Mouse (Mus musculus): Measurements from ENCODE around the gene Dnajc17. TPM values are rescaled to one million over a fixed set of nuclear protein-coding genes. Genes with fewer than 3 reads are reported as not detected.

The Dnajc17 gene
- 14.5 and 16.4 TPM in 2 replicates for polyA plus RNA-seq (2015; fragmentation: Nextera tagmentation; extraction: Ambion mirVana)

GRCm38 (mm10) chr2:119208344-119209175 is at the start of gene Dnajc17, which contains the start of gene Zfyve19:
Dnajc17 (minus strand) TSS chr2:119208795.
Zfyve19 (plus strand) TSS chr2:119208617.

DNA sequence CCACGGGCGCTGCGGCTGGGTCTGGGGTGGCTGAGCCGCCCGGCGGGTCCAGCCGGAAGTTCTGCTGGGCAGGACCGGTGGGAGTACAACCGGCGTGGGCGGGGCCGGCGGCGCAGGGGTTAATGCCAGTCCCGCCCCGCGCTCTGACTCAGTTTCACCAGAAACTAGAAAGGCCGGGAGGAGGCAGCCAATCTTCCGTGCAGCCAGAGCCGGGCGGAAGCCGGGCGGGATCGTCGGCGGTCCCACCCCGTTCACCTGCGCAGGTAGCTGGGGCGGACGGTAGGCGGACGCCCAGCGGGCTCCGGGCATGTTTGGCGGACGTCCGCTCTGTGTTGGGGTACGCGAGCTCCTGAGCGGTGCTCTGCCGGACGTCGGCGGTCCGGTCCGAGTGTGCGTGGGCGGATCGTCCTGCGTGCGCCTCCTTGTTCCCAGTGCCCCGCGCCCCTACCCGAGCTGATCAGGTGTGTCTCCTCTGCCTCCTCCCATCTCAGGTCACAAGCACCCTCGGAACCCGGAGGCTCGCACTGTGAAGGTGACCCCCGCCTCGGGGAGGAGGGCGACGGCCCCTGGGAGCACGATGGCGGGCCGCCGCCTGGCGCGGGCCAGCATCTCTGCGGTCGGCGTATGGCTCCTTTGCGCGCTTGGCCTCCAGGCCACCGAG is 28.7 kb upstream of the Dnajc17 start, which contains the start of gene Spint1:
Gene Spint1, plus strand, starts transcription at position 153 of the 661 bp plus-strand sequence.

DNA sequence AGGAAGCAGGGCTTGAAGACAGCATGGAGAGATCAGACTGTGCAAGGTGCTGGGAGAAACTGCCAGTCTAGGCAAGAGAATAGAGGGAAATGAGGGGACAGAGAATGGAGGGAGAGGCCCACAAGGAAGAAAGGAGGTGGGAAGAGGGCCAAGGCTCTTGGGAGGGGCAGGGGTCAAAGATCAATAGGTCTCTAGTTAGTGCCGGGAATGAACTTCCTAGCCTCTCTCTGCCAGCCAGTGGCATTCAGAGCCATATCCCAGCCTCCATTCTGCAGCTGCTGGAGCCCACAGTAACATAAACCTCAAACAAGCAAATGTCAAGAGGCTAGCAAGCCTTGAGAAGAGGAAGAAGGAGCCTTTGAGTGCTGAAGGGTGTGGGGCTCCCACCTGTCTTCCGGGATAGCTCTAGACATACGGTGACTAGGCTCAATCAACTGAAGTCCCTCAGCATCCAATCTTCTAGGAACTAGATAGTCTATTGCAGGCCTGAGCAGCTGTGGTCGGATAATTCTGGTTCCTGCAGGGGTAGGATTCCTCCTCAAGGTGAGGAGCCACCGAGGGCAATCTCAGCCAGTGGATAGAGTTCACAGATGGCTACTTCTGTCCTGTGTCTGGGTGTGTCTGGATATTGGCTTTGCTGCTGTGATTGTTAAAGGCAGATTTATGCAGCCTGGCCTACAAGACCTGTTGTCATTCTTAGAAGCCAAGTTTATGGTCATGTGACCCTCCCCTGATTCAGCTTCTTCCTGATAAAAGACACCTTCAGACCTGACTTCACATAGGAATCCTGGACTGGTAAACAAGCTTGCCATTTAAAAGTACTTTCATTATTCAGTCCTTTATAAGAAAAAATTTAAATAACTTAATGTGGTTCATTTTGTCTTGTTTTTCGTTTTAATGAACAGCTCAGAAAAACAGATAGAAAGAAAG is 21.4 kb upstream of the Dnajc17 start, which contains the start of gene Ppp1r14d:
Gene Ppp1r14d, minus strand, starts transcription at position 132 of the 930 bp plus-strand sequence.

GRCm38 (mm10) chr2:119173991-119174651 is 34.5 kb downstream of the Dnajc17 start, which contains the start of gene Gm14137:
Gm14137 (plus strand) TSS chr2:119174509.

DNA sequence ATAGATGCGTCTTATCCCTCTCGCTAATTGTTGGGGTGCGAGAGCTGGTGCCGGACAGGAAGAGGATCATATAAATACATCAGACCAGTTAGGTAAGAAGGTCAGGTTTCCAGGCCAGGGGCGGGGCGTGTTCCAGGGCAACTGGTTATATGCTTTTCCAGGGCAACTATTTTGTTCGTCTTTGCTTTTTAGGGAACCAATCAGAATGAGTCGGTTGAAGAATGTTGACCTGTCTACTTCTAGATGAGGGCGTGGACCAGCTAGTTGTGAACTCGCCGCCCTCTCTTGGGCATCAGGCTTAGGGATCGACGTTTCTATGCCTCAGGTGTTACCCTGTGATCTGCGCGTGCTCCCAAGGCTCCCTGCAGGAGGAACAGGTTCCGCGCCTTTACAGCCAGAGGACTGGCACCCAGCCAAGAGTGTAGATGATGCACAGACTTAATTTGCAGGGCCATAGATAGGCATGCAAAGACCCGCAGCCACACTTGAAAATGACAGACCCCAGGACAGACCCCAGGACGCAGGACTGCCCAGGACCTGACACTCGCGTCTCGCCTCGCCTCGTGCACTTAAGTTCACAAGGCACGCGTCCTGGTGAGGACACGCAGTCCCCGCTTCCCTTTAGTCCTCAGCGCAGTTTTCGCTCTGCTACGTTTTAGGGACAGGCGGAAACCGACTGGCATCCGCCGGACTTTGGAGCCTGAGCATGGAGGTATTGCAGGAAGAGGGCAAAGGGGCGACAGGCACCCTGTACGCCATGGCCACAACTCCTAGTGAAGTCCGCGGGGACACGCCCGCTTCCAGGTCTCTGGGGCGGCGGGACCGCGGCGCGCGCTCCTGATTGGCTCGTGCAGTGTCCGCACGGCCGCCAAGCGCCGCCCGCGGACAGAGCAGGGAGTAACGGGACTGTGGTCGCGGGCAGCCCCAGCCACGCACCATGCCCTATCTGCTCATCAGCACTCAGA is 41.4 kb downstream of the Dnajc17 start, which contains the start of gene Gchfr:
Gene Gchfr, plus strand, starts transcription at position 873 of the 965 bp plus-strand sequence.

GRCm38 (mm10) chr2:119156681-119157572 is 51.7 kb downstream of the Dnajc17 start, which contains the start of gene Rmdn3:
Rmdn3 (minus strand) TSS chr2:119157034.

Other genes starting within 250 kb of the Dnajc17 start
- gene Ccdc32, start 179.4 kb downstream of the Dnajc17 start, polyA plus RNA-seq (2015; fragmentation: Nextera tagmentation; extraction: Ambion mirVana), result 34.6 and 36.4 TPM in 2 replicates
- 1.7 and 1.9 TPM in 2 replicates for gene Rpusd2, start 174.0 kb downstream of the Dnajc17 start, polyA plus RNA-seq (2015; fragmentation: Nextera tagmentation; extraction: Ambion mirVana)
- gene Knl1, start 161.7 kb downstream of the Dnajc17 start, polyA plus RNA-seq (2015; fragmentation: Nextera tagmentation; extraction: Ambion mirVana), result 13.0 and 16.9 TPM in 2 replicates
- gene Rad51, start 96.0 kb downstream of the Dnajc17 start, polyA plus RNA-seq (2015; fragmentation: Nextera tagmentation; extraction: Ambion mirVana), result 8.4 and 12.4 TPM in 2 replicates
- 20.4 and 34.4 TPM in 2 replicates for gene Rmdn3, start 51.8 kb downstream of the Dnajc17 start, polyA plus RNA-seq (2015; fragmentation: Nextera tagmentation; extraction: Ambion mirVana)
- 10.2 and 27.5 TPM in 2 replicates for gene Gchfr, start 41.0 kb downstream of the Dnajc17 start, polyA plus RNA-seq (2015; fragmentation: Nextera tagmentation; extraction: Ambion mirVana)
- gene Gm14137, start 34.3 kb downstream of the Dnajc17 start, polyA plus RNA-seq (2015; fragmentation: Nextera tagmentation; extraction: Ambion mirVana), result 0.08 and 0.13 TPM in 2 replicates
- gene Zfyve19, start 178 bp downstream of the Dnajc17 start, polyA plus RNA-seq (2015; fragmentation: Nextera tagmentation; extraction: Ambion mirVana), result 36.7 and 40.2 TPM in 2 replicates
- gene Ppp1r14d, start 21.1 kb upstream of the Dnajc17 start, polyA plus RNA-seq (2015; fragmentation: Nextera tagmentation; extraction: Ambion mirVana), result 0.16 TPM in 1 of 2 replicates, not detected in the other
- gene Spint1, start 28.6 kb upstream of the Dnajc17 start, polyA plus RNA-seq (2015; fragmentation: Nextera tagmentation; extraction: Ambion mirVana), result 2.1 and 4.0 TPM in 2 replicates
- 1.6 and 2.7 TPM in 2 replicates for gene Rhov, start 62.5 kb upstream of the Dnajc17 start, polyA plus RNA-seq (2015; fragmentation: Nextera tagmentation; extraction: Ambion mirVana)
- 10.4 and 14.2 TPM in 2 replicates for gene Vps18, start 79.9 kb upstream of the Dnajc17 start, polyA plus RNA-seq (2015; fragmentation: Nextera tagmentation; extraction: Ambion mirVana)
- gene Dll4, start 117.0 kb upstream of the Dnajc17 start, polyA plus RNA-seq (2015; fragmentation: Nextera tagmentation; extraction: Ambion mirVana), result 2.7 and 4.3 TPM in 2 replicates
- 1.6 and 1.9 TPM in 2 replicates for gene Chac1, start 142.4 kb upstream of the Dnajc17 start, polyA plus RNA-seq (2015; fragmentation: Nextera tagmentation; extraction: Ambion mirVana)